Mouse (Mus musculus) C2C12 (cell line): Measurements from ENCODE around the gene Csdc2.

Source experiments
- CTCF ChIP-seq: IDR thresholded peaks from one replicate; pipeline ENCODE4 v1.5.1; 2011; ENCODE audit not compliant: control insufficient read depth, insufficient read depth, insufficient read length
- FOSL1 ChIP-seq: IDR thresholded peaks from one replicate; pipeline ENCODE4 v1.8.0; 2011; ENCODE audit warnings: mild to moderate bottlenecking, low read length; ENCODE audit not compliant: poor library complexity, insufficient read depth, severe bottlenecking
- MAX ChIP-seq: IDR thresholded peaks from one replicate; pipeline ENCODE4 v1.6.1; 2011; ENCODE audit warnings: mild to moderate bottlenecking, control low read depth
- MYOD1 ChIP-seq: IDR thresholded peaks from one replicate; pipeline ENCODE4 v1.6.1; 2011; ENCODE audit warnings: low read depth; ENCODE audit not compliant: control insufficient read depth, insufficient read length
- MYOG ChIP-seq: IDR thresholded peaks from one replicate; pipeline ENCODE4 v1.6.1; 2011; ENCODE audit not compliant: control insufficient read depth, insufficient read length; ENCODE audit errors: extremely low read depth
- USF1 ChIP-seq: IDR thresholded peaks from one replicate; pipeline ENCODE4 v1.6.1; 2011; ENCODE audit warnings: low read depth, mild to moderate bottlenecking, control low read depth, moderate library complexity

GRCm38 (mm10) chr15:81891822-81892580, 44.6 kb upstream of the Csdc2 start:
- TF ChIP-seq USF1 (no peak), CTCF (no peak), MAX (no peak), MYOG (no peak), FOSL1 (no peak), MYOD1 (no peak)
